Mouse (Mus musculus): Measurements from ENCODE around the gene Gria3.

GRCm38 (mm10) chrX:41535886-41536285, 135.2 kb downstream of the Gria3 start:
- no peak for TF ChIP-seq ZNF384 (IDR thresholded peaks at IDR 0.05; ENCODE audit: low read depth, low read length)
- TF ChIP-seq CHD2 (IDR thresholded peaks at IDR 0.05; ENCODE audit: low read depth, low read length), result no peak
- no peak for TF ChIP-seq HCFC1 (IDR thresholded peaks at IDR 0.05; ENCODE audit: borderline replicate concordance, insufficient read depth, low read length)

Measured in ES-E14 (cell line).